Mouse (Mus musculus): Measurements from ENCODE around the gene Cga. TPM values are rescaled to one million over a fixed set of nuclear protein-coding genes. Genes with fewer than 3 reads are reported as not detected.
"Not testable (repeated sequence)": the region's sequence is repeated elsewhere in the genome, so short reads cannot be mapped to it uniquely, and the experiment has no call there.

The Cga gene
- polyA plus RNA-seq, 1 experiment = 1.00 TPM

DNA sequence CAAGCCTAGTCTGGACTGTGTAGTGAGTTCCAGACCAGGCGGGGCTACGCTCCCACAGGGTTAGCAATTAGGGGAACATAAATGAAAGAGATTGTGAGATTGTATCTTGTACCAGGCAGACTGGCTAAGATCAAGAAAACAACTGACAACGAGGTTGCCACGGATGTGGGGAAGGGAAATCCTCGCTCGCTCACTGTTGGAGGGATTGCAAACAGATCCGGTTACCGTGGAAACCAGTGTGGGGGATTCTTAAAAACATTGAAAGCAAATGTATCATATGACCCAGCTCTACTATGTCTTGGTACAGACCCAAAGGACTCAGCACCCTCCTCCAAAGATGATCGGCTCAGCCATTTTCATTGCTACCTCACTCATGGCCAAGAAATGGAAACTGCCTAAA lies 6.6 kb downstream of the Cga start:
- Histone ChIP-seq H3K36me3 (ENCODE audit: control insufficient read depth, insufficient read depth, low read length) (no peaks in the 10 kb centered on the region), H3K4me3 (ENCODE audit: control insufficient read depth, insufficient read depth, low read length) (no peak overlapping the region), H3K4me1 (replicated peaks; ENCODE audit: control insufficient read depth, insufficient read depth, low read length) (no peaks in the 10 kb centered on the region), H3K27ac (ENCODE audit: control insufficient read depth, insufficient read depth, low read length) (no peak overlapping the region), H3K27me3 (ENCODE audit: control insufficient read depth, insufficient read depth, low read length) (no peaks in the 10 kb centered on the region)
- DNase-seq = no peak
- WGBS = 57% methylated on average over 9 of the region's 9 CpGs
- no peak for TF ChIP-seq POLR2A (IDR thresholded peaks at IDR 0.05; ENCODE audit: control insufficient read depth, extremely low read depth, insufficient read depth, low read length, poor library complexity)
- TF ChIP-seq CTCF (IDR thresholded peaks at IDR 0.05; ENCODE audit: borderline replicate concordance, control insufficient read depth, extremely low read depth, insufficient read depth, low read length, poor library complexity) = no peak

DNA sequence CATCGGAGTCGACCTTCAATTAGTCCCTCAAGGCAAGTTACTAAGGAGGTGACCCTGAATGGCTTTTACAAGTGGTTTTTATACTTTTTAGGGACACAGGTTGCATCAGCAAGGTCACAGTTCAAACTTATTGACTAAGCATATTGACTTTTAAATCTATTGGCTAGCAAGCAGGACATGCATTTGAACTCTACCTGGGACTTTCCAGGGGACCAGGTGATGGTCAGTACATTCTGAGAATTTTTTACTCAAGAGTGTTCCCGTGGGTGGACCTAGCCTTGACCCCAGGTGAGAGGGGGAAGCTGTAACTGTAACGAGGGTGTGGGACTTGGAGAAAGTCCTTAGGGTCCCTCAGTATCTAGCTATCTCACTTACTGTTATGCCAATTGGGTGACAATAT lies 7.6 kb downstream of the Cga start:
- no peak for DNase-seq
- 80% methylated on average over 4 of the region's 4 CpGs for WGBS
- Histone ChIP-seq H3K4me3 (ENCODE audit: control insufficient read depth, insufficient read depth, low read length) (no peak overlapping the region), H3K36me3 (ENCODE audit: control insufficient read depth, insufficient read depth, low read length) (no peaks in the 10 kb centered on the region), H3K4me1 (replicated peaks; ENCODE audit: control insufficient read depth, insufficient read depth, low read length) (no peaks in the 10 kb centered on the region), H3K27ac (ENCODE audit: control insufficient read depth, insufficient read depth, low read length) (no peak overlapping the region), H3K27me3 (ENCODE audit: control insufficient read depth, insufficient read depth, low read length) (no peaks in the 10 kb centered on the region)
- TF ChIP-seq CTCF (IDR thresholded peaks at IDR 0.05; ENCODE audit: borderline replicate concordance, control insufficient read depth, extremely low read depth, insufficient read depth, low read length, poor library complexity) (no peak), POLR2A (IDR thresholded peaks at IDR 0.05; ENCODE audit: control insufficient read depth, extremely low read depth, insufficient read depth, low read length, poor library complexity) (no peak)

DNA sequence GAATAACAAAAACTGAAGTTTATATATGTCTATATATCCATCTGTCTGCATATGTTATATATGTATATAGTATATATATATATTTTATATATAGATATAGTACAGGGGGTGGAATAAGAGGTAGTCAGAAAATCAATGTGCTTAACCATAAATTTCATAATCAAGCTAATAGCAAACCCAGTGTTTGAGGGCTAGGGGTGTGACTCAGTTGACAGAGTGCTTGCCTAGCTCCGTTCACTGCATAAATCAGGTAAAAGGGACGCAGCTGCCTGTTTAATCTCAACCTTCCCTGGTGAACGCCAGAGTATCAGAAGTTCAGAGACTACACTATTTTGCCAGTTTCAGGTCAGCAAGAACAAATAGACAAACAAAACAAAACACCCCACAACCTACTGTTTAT lies 8.0 kb downstream of the Cga start:
- H3K27ac ChIP-seq (ENCODE audit: control insufficient read depth, insufficient read depth, low read length); H3K4me3 ChIP-seq (ENCODE audit: control insufficient read depth, insufficient read depth, low read length); H3K4me1 ChIP-seq (replicated peaks; ENCODE audit: control insufficient read depth, insufficient read depth, low read length); H3K36me3 ChIP-seq (ENCODE audit: control insufficient read depth, insufficient read depth, low read length); H3K27me3 ChIP-seq (ENCODE audit: control insufficient read depth, insufficient read depth, low read length); DNase-seq: not testable (repeated sequence)
- 93% methylated on average over 3 of the region's 3 CpGs for WGBS

DNA sequence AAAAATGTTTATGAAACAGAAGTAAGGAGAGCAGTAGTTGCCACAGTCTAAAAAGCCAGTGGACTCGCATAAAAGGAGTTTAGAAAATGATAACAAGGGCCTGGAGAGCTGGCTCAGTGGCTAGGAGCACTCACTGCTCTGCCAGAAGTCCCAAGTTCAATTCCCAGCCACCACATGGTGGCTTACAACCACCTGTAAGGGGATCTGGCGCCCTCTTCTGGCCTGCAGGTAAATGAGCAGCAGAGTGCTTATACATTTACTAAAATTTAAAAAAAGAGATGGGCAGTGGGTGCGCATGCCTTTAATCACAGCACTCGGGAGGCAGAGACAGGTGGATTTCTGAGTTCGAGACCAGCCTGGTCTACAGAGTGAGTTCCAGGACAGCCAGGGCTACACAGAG lies 11.8 kb downstream of the Cga start:
- peak; percentile 47 for DNase-seq
- no peak overlapping the region for H3K4me3 ChIP-seq (ENCODE audit: control insufficient read depth, insufficient read depth, low read length)
- no peaks in the 10 kb centered on the region for H3K27me3 ChIP-seq (ENCODE audit: control insufficient read depth, insufficient read depth, low read length)
- no peak overlapping the region for H3K27ac ChIP-seq (ENCODE audit: control insufficient read depth, insufficient read depth, low read length)
- no peaks in the 10 kb centered on the region for H3K4me1 ChIP-seq (replicated peaks; ENCODE audit: control insufficient read depth, insufficient read depth, low read length)
- no peaks in the 10 kb centered on the region for H3K36me3 ChIP-seq (ENCODE audit: control insufficient read depth, insufficient read depth, low read length)
- TF ChIP-seq POLR2A (IDR thresholded peaks at IDR 0.05; ENCODE audit: control insufficient read depth, extremely low read depth, insufficient read depth, low read length, poor library complexity) (no peak), CTCF (IDR thresholded peaks at IDR 0.05; ENCODE audit: borderline replicate concordance, control insufficient read depth, extremely low read depth, insufficient read depth, low read length, poor library complexity) (peak; percentile 31; the same call in 1 of the 2 replicates)
- 80% methylated on average over 5 of the region's 5 CpGs for WGBS

DNA sequence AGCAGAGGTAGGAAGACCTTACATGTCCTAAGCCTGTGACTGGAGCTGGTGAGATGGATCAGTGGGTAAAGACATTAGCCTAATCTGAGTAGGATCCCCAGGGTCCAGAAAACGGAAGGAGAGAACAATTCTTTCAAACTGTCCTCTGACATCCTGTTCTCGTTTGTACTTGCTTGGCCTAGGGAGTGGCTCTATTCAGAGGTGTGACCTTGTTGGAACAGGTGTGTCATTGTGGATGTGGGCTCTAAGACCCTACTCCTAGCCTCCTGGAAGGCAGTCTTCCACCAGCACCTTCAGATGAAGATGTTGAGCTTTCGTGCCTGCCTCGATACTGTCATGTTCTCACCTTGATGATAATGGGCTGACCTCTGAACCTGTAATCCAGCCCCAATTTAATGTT lies 12.6 kb downstream of the Cga start:
- no peak overlapping the region for H3K27ac ChIP-seq (ENCODE audit: control insufficient read depth, insufficient read depth, low read length)
- TF ChIP-seq POLR2A (IDR thresholded peaks at IDR 0.05; ENCODE audit: control insufficient read depth, extremely low read depth, insufficient read depth, low read length, poor library complexity) (no peak), CTCF (IDR thresholded peaks at IDR 0.05; ENCODE audit: borderline replicate concordance, control insufficient read depth, extremely low read depth, insufficient read depth, low read length, poor library complexity) (no peak)
- WGBS = 87% methylated on average over 4 of the region's 4 CpGs
- no peaks in the 10 kb centered on the region for H3K27me3 ChIP-seq (ENCODE audit: control insufficient read depth, insufficient read depth, low read length)
- no peaks in the 10 kb centered on the region for H3K36me3 ChIP-seq (ENCODE audit: control insufficient read depth, insufficient read depth, low read length)
- H3K4me3 ChIP-seq (ENCODE audit: control insufficient read depth, insufficient read depth, low read length) = no peak overlapping the region
- DNase-seq = no peak
- H3K4me1 ChIP-seq (replicated peaks; ENCODE audit: control insufficient read depth, insufficient read depth, low read length) = no peaks in the 10 kb centered on the region

DNA sequence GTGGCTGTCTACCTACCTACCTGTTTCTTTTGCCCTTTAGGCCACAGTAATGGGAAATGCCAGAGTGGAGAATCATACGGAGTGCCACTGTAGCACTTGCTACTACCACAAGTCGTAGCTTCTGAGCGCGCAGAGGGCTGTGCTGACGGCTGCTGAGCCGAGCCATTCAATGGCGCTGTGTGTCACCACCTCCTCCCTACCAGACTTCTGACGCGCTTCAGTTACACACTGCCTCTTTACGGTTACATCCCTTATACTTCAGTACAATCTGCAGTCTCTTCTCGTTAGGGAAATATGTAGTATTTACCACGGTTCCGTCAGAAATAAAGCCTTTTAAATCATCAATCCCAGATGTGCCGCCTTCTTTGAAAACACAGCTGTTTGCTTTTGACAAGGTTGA lies 13.4 kb downstream of the Cga start:
- 83% methylated on average over 14 of the region's 14 CpGs for WGBS
- H3K27ac ChIP-seq (ENCODE audit: control insufficient read depth, insufficient read depth, low read length) = no peak overlapping the region
- H3K4me1 ChIP-seq (replicated peaks; ENCODE audit: control insufficient read depth, insufficient read depth, low read length) = no peaks in the 10 kb centered on the region
- H3K4me3 ChIP-seq (ENCODE audit: control insufficient read depth, insufficient read depth, low read length) = no peak overlapping the region
- H3K36me3 ChIP-seq (ENCODE audit: control insufficient read depth, insufficient read depth, low read length) = no peaks in the 10 kb centered on the region
- no peak for DNase-seq
- TF ChIP-seq CTCF (IDR thresholded peaks at IDR 0.05; ENCODE audit: borderline replicate concordance, control insufficient read depth, extremely low read depth, insufficient read depth, low read length, poor library complexity) (no peak), POLR2A (IDR thresholded peaks at IDR 0.05; ENCODE audit: control insufficient read depth, extremely low read depth, insufficient read depth, low read length, poor library complexity) (no peak)
- no peaks in the 10 kb centered on the region for H3K27me3 ChIP-seq (ENCODE audit: control insufficient read depth, insufficient read depth, low read length)

DNA sequence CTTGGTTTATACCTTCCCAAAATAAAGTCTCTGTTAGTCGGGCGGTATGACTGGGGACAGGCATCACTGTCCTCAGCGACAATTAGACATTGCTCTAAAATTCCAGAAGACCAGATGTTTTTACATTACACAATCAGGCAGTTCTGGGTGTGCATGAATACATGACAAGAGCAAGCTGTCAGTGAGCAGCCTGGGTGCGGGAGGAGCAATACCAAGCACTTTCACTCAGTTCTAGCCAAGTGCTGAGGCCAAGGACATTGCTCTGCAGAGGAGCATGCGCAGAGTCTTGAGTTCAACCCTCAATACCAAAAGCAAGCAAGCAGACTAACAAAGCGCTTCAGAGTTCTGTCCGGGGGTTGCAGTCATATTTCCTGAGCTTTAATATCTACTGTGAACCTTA lies 14.5 kb downstream of the Cga start:
- WGBS = 96% methylated on average over 7 of the region's 7 CpGs
- TF ChIP-seq CTCF (IDR thresholded peaks at IDR 0.05; ENCODE audit: borderline replicate concordance, control insufficient read depth, extremely low read depth, insufficient read depth, low read length, poor library complexity) (no peak), POLR2A (IDR thresholded peaks at IDR 0.05; ENCODE audit: control insufficient read depth, extremely low read depth, insufficient read depth, low read length, poor library complexity) (no peak)
- H3K4me1 ChIP-seq (replicated peaks; ENCODE audit: control insufficient read depth, insufficient read depth, low read length) = no peaks in the 10 kb centered on the region
- H3K36me3 ChIP-seq (ENCODE audit: control insufficient read depth, insufficient read depth, low read length) = no peaks in the 10 kb centered on the region
- no peak for DNase-seq
- no peak overlapping the region for H3K4me3 ChIP-seq (ENCODE audit: control insufficient read depth, insufficient read depth, low read length)
- no peaks in the 10 kb centered on the region for H3K27me3 ChIP-seq (ENCODE audit: control insufficient read depth, insufficient read depth, low read length)
- no peak overlapping the region for H3K27ac ChIP-seq (ENCODE audit: control insufficient read depth, insufficient read depth, low read length)
